Mouse (Mus musculus): ENCODE results near the gene Ryr2. TPM values are rescaled to one million over a fixed set of nuclear protein-coding genes. Genes with fewer than 3 reads are reported as not detected.

The Ryr2 gene
- total and polyA plus RNA-seq, 3 experiments = 0.11 to 0.13 TPM; not detected in 1

DNA sequence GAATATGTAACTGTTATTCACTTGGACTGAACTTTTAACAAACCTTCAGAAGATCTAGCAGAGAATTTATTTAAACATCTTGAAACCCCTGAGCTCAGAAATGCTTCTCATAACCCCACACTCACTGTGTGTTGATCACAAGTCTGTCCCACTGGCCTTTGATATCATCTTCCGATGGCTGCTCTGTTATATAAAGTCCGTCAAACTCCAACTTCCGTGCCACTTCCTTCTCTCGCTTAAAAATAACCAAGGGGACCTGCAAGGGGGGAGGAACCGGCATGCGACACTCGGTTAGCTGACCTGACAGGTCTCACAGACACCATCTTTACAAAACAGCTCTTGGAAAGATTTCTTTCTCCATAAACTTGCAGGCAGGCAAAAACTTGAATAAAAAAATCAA lies 521.5 kb downstream of the Ryr2 start:
- no peaks in the 10 kb centered on the region for H3K79me2 ChIP-seq (replicated peaks; ENCODE audit: control insufficient read depth, extremely low read depth, insufficient read depth, poor library complexity, severe bottlenecking)
- H3K9me3 ChIP-seq (replicated peaks; ENCODE audit: low read length) = no peaks in the 10 kb centered on the region
- no peak overlapping the region for H3K27ac ChIP-seq (ENCODE audit: insufficient read depth, low read depth)
- no peak overlapping the region for H3K4me2 ChIP-seq (ENCODE audit: insufficient read depth, low read depth, poor library complexity, severe bottlenecking)
- DNase-seq (ENCODE audit: extremely low read depth) = no peak
- H3K36me3 ChIP-seq (replicated peaks in 1 of 2; ENCODE audit: control insufficient read depth in 1 of 2, insufficient read depth in 1 of 2, low read length in 1 of 2) = no peaks in the 10 kb centered on the region
- no peaks in the 10 kb centered on the region for H3K27me3 ChIP-seq (replicated peaks)
- no peak overlapping the region for H3K9ac ChIP-seq (ENCODE audit: insufficient read depth, low read depth)
- no peaks in the 10 kb centered on the region for H3K4me1 ChIP-seq (ENCODE audit: control insufficient read depth in 1 of 2, insufficient read depth in 2 of 2)
- H3K4me3 ChIP-seq (replicated peaks in 1 of 3; ENCODE audit: low read depth in 2 of 3, low read length in 2 of 3, poor library complexity in 1 of 3) = no peak overlapping the region
- in situ Hi-C loops (cut with MboI; ENCODE audit: low pct_ligation_motif_present, low pct_unique_long_range_greater_than_20kb, low sequenced_read_pairs) = no loop called here
- dilution Hi-C loops (cut with MboI; ENCODE audit: extremely low pct_ligation_motif_present, extremely low pct_unique_long_range_greater_than_20kb, low sequenced_read_pairs) = no loop called here
- no peak for TF ChIP-seq ETS1 (conservative IDR thresholded peaks at IDR 0.05; ENCODE audit: low read depth, low read length)

DNA sequence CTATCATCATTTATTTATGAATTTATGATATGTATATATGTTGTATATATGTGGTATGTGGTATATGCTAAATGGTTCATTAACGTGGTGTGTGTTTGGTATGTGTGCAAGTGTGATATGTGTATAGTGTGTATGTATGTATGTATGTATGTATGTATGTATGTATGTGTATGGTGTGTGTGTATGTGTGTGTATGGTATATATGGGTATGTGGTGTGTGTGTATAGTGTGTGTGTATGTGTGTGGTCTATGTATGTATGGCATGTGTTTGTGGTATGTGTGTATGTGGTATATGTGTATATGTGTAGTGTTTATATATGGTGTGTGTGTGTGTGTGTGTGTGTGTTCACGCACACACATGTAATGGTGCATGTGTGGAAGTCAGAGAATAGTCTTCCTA lies 534.2 kb downstream of the Ryr2 start:
- no peak overlapping the region for H3K4me2 ChIP-seq (ENCODE audit: insufficient read depth, low read depth, poor library complexity, severe bottlenecking)
- H3K9me3 ChIP-seq (replicated peaks; ENCODE audit: low read length) = no peaks in the 10 kb centered on the region
- H3K27ac ChIP-seq (ENCODE audit: insufficient read depth, low read depth) = no peak overlapping the region
- H3K4me3 ChIP-seq (replicated peaks in 1 of 3; ENCODE audit: low read depth in 2 of 3, low read length in 2 of 3, poor library complexity in 1 of 3) = no peak overlapping the region
- in situ Hi-C loops (cut with MboI; ENCODE audit: low pct_ligation_motif_present, low pct_unique_long_range_greater_than_20kb, low sequenced_read_pairs) (no loop called here), dilution Hi-C loops (cut with MboI; ENCODE audit: extremely low pct_ligation_motif_present, extremely low pct_unique_long_range_greater_than_20kb, low sequenced_read_pairs) (no loop called here)
- H3K27me3 ChIP-seq (replicated peaks) = no peaks in the 10 kb centered on the region
- no peak overlapping the region for H3K9ac ChIP-seq (ENCODE audit: insufficient read depth, low read depth)
- no peak for TF ChIP-seq MXI1 (IDR thresholded peaks at IDR 0.05; ENCODE audit: low read depth, low read length)
- TF ChIP-seq MYC (IDR thresholded peaks at IDR 0.05; ENCODE audit: low read depth, low read length) = no peak
- no peak for TF ChIP-seq MAX (IDR thresholded peaks at IDR 0.05; ENCODE audit: low read length)
- no peak for TF ChIP-seq USF1 (IDR thresholded peaks at IDR 0.05; ENCODE audit: low read depth, low read length)
- TF ChIP-seq CHD2 (IDR thresholded peaks at IDR 0.05; ENCODE audit: low read length) = no peak
- TF ChIP-seq ZNF384 (IDR thresholded peaks at IDR 0.05; ENCODE audit: low read depth, low read length) = no peak
- TF ChIP-seq SMC3 (IDR thresholded peaks at IDR 0.05; ENCODE audit: low read depth, low read length) = no peak
- no peak for TF ChIP-seq ZC3H11A (IDR thresholded peaks at IDR 0.05; ENCODE audit: low read depth, low read length)
- no peak for TF ChIP-seq IRF4 (IDR thresholded peaks at IDR 0.05; ENCODE audit: low read depth, low read length)
- no peak for TF ChIP-seq TCF12 (IDR thresholded peaks at IDR 0.05; ENCODE audit: low read depth, low read length)
- H3K36me3 ChIP-seq (replicated peaks in 1 of 2; ENCODE audit: control insufficient read depth in 1 of 2, insufficient read depth in 1 of 2, low read length in 1 of 2) = no peaks in the 10 kb centered on the region
- no peak for DNase-seq (ENCODE audit: extremely low read depth)
- H3K79me2 ChIP-seq (replicated peaks; ENCODE audit: control insufficient read depth, extremely low read depth, insufficient read depth, poor library complexity, severe bottlenecking) = no peaks in the 10 kb centered on the region
- no peaks in the 10 kb centered on the region for H3K4me1 ChIP-seq (ENCODE audit: control insufficient read depth in 1 of 2, insufficient read depth in 2 of 2)

DNA sequence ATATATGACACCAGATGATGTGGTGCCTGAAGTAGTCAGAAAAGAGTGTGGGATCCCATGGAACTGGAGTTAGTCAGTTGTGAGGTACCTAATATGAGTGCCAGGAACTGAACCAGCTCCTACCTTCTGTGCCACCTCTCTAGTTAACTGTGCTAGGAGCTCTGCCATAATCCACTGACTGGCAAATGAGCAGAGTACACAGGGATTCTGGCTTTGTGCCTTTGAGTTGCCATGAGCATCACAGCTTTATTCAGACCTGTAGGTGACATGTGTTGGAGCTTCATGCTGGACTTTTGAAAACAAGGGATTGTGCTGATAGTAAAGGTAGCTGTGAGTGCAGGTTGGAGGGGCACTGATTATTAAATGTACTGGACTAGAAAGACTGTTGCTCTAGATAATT lies 539.4 kb downstream of the Ryr2 start:
- no peak overlapping the region for H3K4me3 ChIP-seq (replicated peaks in 1 of 3; ENCODE audit: low read depth in 2 of 3, low read length in 2 of 3, poor library complexity in 1 of 3)
- no peaks in the 10 kb centered on the region for H3K79me2 ChIP-seq (replicated peaks; ENCODE audit: control insufficient read depth, extremely low read depth, insufficient read depth, poor library complexity, severe bottlenecking)
- dilution Hi-C loops (cut with MboI; ENCODE audit: extremely low pct_ligation_motif_present, extremely low pct_unique_long_range_greater_than_20kb, low sequenced_read_pairs) = no loop called here
- H3K4me1 ChIP-seq (ENCODE audit: control insufficient read depth in 1 of 2, insufficient read depth in 2 of 2) = no peaks in the 10 kb centered on the region
- no peaks in the 10 kb centered on the region for H3K36me3 ChIP-seq (replicated peaks in 1 of 2; ENCODE audit: control insufficient read depth in 1 of 2, insufficient read depth in 1 of 2, low read length in 1 of 2)
- no peaks in the 10 kb centered on the region for H3K27me3 ChIP-seq (replicated peaks)
- H3K9me3 ChIP-seq (replicated peaks; ENCODE audit: low read length) = no peaks in the 10 kb centered on the region
- H3K4me2 ChIP-seq (ENCODE audit: insufficient read depth, low read depth, poor library complexity, severe bottlenecking) = no peak overlapping the region
- TF ChIP-seq IRF4 (IDR thresholded peaks at IDR 0.05; ENCODE audit: low read depth, low read length) (no peak), E2F4 (IDR thresholded peaks at IDR 0.05; ENCODE audit: insufficient replicate concordance, low read depth, low read length) (no peak), MAX (IDR thresholded peaks at IDR 0.05; ENCODE audit: low read length) (no peak), HCFC1 (IDR thresholded peaks at IDR 0.05; ENCODE audit: low read depth, low read length) (no peak)
- no peak overlapping the region for H3K27ac ChIP-seq (ENCODE audit: insufficient read depth, low read depth)
- DNase-seq (ENCODE audit: extremely low read depth) = no peak
- H3K9ac ChIP-seq (ENCODE audit: insufficient read depth, low read depth) = no peak overlapping the region
- in situ Hi-C loops (cut with MboI; ENCODE audit: low pct_ligation_motif_present, low pct_unique_long_range_greater_than_20kb, low sequenced_read_pairs) = no loop called here

Measured in CH12.LX (cell line).